Mouse (Mus musculus) embryonic stem cell, embryonic (primary cell): ENCODE data around the gene Rora.

Source experiments
- CTCF ChIA-PET, 4 experiments: fragments of 300-600 bp in 2 of 4; fragments of 350-600 bp in 2 of 4; sonication (Branson Sonifier 250); formaldehyde crosslinking; loops; one replicate each; lab custom pipeline; 2022; ENCODE audit warnings: inconsistent platforms in 2 of 4; lab: Charles Lee
- POLR2A ChIA-PET, 4 experiments: fragments of 300-600 bp in 2 of 4; fragments of 350-600 bp in 2 of 4; sonication (Branson Sonifier 250); formaldehyde crosslinking; loops; one replicate each; lab custom pipeline; 2022; ENCODE audit warnings: antibody characterized with exemption in 4 of 4, inconsistent platforms in 1 of 4; lab: Charles Lee

Gene Rora

GRCm38 (mm10) chr9:69146937-69147336 lies 493.4 kb downstream of the Rora start:
- ChIA-PET POLR2A (no interaction called here), CTCF (interaction anchor here in 1 of 4 experiments (0.6 kb wide), 1 partner anchor 30 kb away, joined by 3 read pairs; no protein-coding TSS in a partner anchor)

GRCm38 (mm10) chr9:69150224-69150623 lies 496.6 kb downstream of the Rora start:
- CTCF ChIA-PET = interaction anchor here in 1 of 4 experiments (0.5 kb wide), 1 partner anchor 339 kb away, joined by 6 read pairs; no protein-coding TSS in a partner anchor
- POLR2A ChIA-PET = interaction anchor here in 1 of 4 experiments (1.0 kb wide), 1 partner anchor 140 kb away, joined by 3 read pairs; no protein-coding TSS in a partner anchor

GRCm38 (mm10) chr9:69154684-69155083 lies 501.1 kb downstream of the Rora start:
- POLR2A ChIA-PET = no interaction called here
- CTCF ChIA-PET = no interaction called here

GRCm38 (mm10) chr9:69155836-69156595 lies 502.4 kb downstream of the Rora start:
- POLR2A ChIA-PET = interaction anchor here in 1 of 4 experiments (0.6 kb wide), 1 partner anchor 126 kb away, joined by 3 read pairs; no protein-coding TSS in a partner anchor
- CTCF ChIA-PET = no interaction called here

- POLR2A ChIA-PET = interaction anchor here in 1 of 4 experiments (0.7 to 1.0 kb wide), 3 partner anchors 129 to 535 kb away, joined by 3 to 4 read pairs (median 3); no protein-coding TSS in a partner anchor
- CTCF ChIA-PET = interaction anchor here (0.6 to 1.2 kb wide), 11 partner anchors 9 to 1457 kb away, joined by 3 to 6 read pairs (median 3); no protein-coding TSS in a partner anchor
Observed at GRCm38 (mm10) chr9:69160818-69161217, 507.2 kb downstream of the Rora start.

GRCm38 (mm10) chr9:69164653-69165052 lies 511.1 kb downstream of the Rora start:
- ChIA-PET CTCF (no interaction called here), POLR2A (interaction anchor here in 1 of 4 experiments (0.6 kb wide), 1 partner anchor 19 kb away, joined by 4 read pairs; no protein-coding TSS in a partner anchor)

- ChIA-PET POLR2A (no interaction called here), CTCF (interaction anchor here in 1 of 4 experiments (0.6 kb wide), 1 partner anchor 416 kb away, joined by 4 read pairs; no protein-coding TSS in a partner anchor)
Observed at GRCm38 (mm10) chr9:69165096-69165836, 511.7 kb downstream of the Rora start.

GRCm38 (mm10) chr9:69174061-69174460 lies 520.5 kb downstream of the Rora start:
- CTCF ChIA-PET = interaction anchor here in 1 of 4 experiments (0.5 kb wide), 1 partner anchor 192 kb away, joined by 3 read pairs; no protein-coding TSS in a partner anchor
- POLR2A ChIA-PET = no interaction called here

GRCm38 (mm10) chr9:69174527-69175116 lies 521.0 kb downstream of the Rora start:
- ChIA-PET CTCF (interaction anchor here in 1 of 4 experiments (0.6 kb wide), 1 partner anchor 52 kb away, joined by 4 read pairs; no protein-coding TSS in a partner anchor), POLR2A (no interaction called here)

- ChIA-PET CTCF (no interaction called here), POLR2A (no interaction called here)
Observed at GRCm38 (mm10) chr9:69176988-69177387, 523.4 kb downstream of the Rora start.

GRCm38 (mm10) chr9:69179224-69179623 lies 525.6 kb downstream of the Rora start:
- ChIA-PET POLR2A (interaction anchor here in 1 of 4 experiments (0.9 to 1.1 kb wide), 2 partner anchors 16 to 27 kb away, joined by 3 read pairs; no protein-coding TSS in a partner anchor), CTCF (interaction anchor here in 1 of 4 experiments (0.6 kb wide), 1 partner anchor 775 kb away, joined by 11 read pairs; no protein-coding TSS in a partner anchor)

- ChIA-PET CTCF (no interaction called here), POLR2A (no interaction called here)
Observed at GRCm38 (mm10) chr9:69180961-69181360, 527.4 kb downstream of the Rora start.

- ChIA-PET POLR2A (no interaction called here), CTCF (interaction anchor here in 1 of 4 experiments (0.6 kb wide), 2 partner anchors 241 to 1809 kb away, joined by 3 to 9 read pairs; no protein-coding TSS in a partner anchor)
Observed at GRCm38 (mm10) chr9:69181411-69181810, 527.8 kb downstream of the Rora start.

GRCm38 (mm10) chr9:69183888-69184287 lies 530.3 kb downstream of the Rora start:
- POLR2A ChIA-PET = no interaction called here
- CTCF ChIA-PET = no interaction called here

GRCm38 (mm10) chr9:69190726-69191125 lies 537.1 kb downstream of the Rora start:
- ChIA-PET CTCF (no interaction called here), POLR2A (interaction anchor here in 2 of 4 experiments (0.5 to 0.6 kb wide), 3 partner anchors 90 to 1599 kb away, joined by 4 to 8 read pairs (median 4); no protein-coding TSS in a partner anchor)

- POLR2A ChIA-PET = interaction anchor here in 1 of 4 experiments (0.8 kb wide), 1 partner anchor 1814 kb away, joined by 5 read pairs; no protein-coding TSS in a partner anchor
- CTCF ChIA-PET = interaction anchor here in 1 of 4 experiments (0.7 kb wide), 1 partner anchor 65 kb away, joined by 3 read pairs; no protein-coding TSS in a partner anchor
Observed at GRCm38 (mm10) chr9:69192446-69192845, 538.9 kb downstream of the Rora start.

- POLR2A ChIA-PET = interaction anchor here in 1 of 4 experiments (1.4 kb wide), 1 partner anchor 16 kb away, joined by 3 read pairs; no protein-coding TSS in a partner anchor
Observed at GRCm38 (mm10) chr9:69194638-69195605, 541.3 kb downstream of the Rora start.

More at GRCm38 (mm10) chr9:69194638-69195605, 541.3 kb downstream of the Rora start:
- CTCF ChIA-PET = no interaction called here
